Mouse (Mus musculus): ENCODE measurements around the gene Mrpl37. TPM values are rescaled to one million over a fixed set of nuclear protein-coding genes. Genes with fewer than 3 reads are reported as not detected.
A peak's percentile ranks its signal among the peaks of the same experiment; 100 is the strongest.

The Mrpl37 gene
- polyA plus RNA-seq, 1 experiment from 2014 or later = 93.2 TPM

DNA sequence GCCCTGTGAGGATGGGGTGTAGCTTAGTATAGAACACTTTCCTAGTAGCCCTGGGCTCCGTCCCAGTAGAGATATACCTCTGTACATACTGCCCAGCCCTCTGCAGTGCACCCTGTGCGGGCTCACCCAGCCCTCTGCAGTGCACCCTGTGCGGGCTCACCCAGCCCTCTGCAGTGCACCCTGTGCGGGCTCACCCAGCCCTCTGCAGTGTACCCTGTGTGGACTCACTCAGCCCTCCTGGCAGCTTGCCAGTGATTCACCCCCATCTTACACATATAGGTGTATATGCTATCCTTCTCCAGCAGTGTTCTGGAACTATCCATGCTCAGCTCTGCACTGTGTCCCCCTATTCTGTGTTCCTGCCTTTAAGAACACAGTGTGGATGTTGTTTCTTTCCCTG is 12.2 kb upstream of the Mrpl37 start:
- Histone ChIP-seq H3K4me3 (ENCODE audit: low read length) (no peak overlapping the region), H3K27ac (ENCODE audit: low read length) (no peak overlapping the region), H3K27me3 (ENCODE audit: control insufficient read depth, insufficient read depth, low read depth, low read length) (no peaks in the 10 kb centered on the region), H3K9ac (ENCODE audit: low read length) (no peak overlapping the region), H3K9me3 (ENCODE audit: control insufficient read depth, low read length) (no peaks in the 10 kb centered on the region), H3K36me3 (ENCODE audit: control insufficient read depth, insufficient read depth, low read length) (no peaks in the 10 kb centered on the region), H3K4me1 (replicated peaks; ENCODE audit: control insufficient read depth, insufficient read depth, low read length) (no peaks in the 10 kb centered on the region), H3K4me2 (ENCODE audit: low read depth, low read length) (no peak overlapping the region)
- no peak for ATAC-seq (ENCODE audit: low read depth)
- WGBS = 78% methylated on average over 4 of the region's 4 CpGs

- Histone ChIP-seq H3K36me3 (ENCODE audit: control insufficient read depth, insufficient read depth, low read length) (no peaks in the 10 kb centered on the region), H3K27ac (ENCODE audit: low read length) (no peak overlapping the region), H3K4me2 (ENCODE audit: low read depth, low read length) (no peak overlapping the region), H3K9ac (ENCODE audit: low read length) (no peak overlapping the region), H3K9me3 (ENCODE audit: control insufficient read depth, low read length) (no peaks in the 10 kb centered on the region), H3K4me3 (ENCODE audit: low read length) (no peak overlapping the region), H3K27me3 (ENCODE audit: control insufficient read depth, insufficient read depth, low read depth, low read length) (no peaks in the 10 kb centered on the region), H3K4me1 (replicated peaks; ENCODE audit: control insufficient read depth, insufficient read depth, low read length) (no peaks in the 10 kb centered on the region)
- no peak for ATAC-seq (ENCODE audit: low read depth)
- WGBS = 66% methylated on average over 5 of the region's 5 CpGs
These were observed 8.8 kb upstream of the Mrpl37 start for GRCm38 (mm10) chr4:107075456-107075855.

- Histone ChIP-seq H3K9me3 (ENCODE audit: control insufficient read depth, low read length) (no peaks in the 10 kb centered on the region), H3K4me1 (replicated peaks; ENCODE audit: control insufficient read depth, insufficient read depth, low read length) (peaks cover 4% of the 10 kb centered on the region), H3K4me2 (ENCODE audit: low read depth, low read length) (no peak overlapping the region), H3K36me3 (ENCODE audit: control insufficient read depth, insufficient read depth, low read length) (no peaks in the 10 kb centered on the region), H3K9ac (ENCODE audit: low read length) (no peak overlapping the region), H3K4me3 (ENCODE audit: low read length) (no peak overlapping the region), H3K27ac (ENCODE audit: low read length) (no peak overlapping the region), H3K27me3 (ENCODE audit: control insufficient read depth, insufficient read depth, low read depth, low read length) (no peaks in the 10 kb centered on the region)
- ATAC-seq (ENCODE audit: low read depth) = no peak
- 79% methylated on average over 9 of the region's 9 CpGs for WGBS
These were observed 5.7 kb upstream of the Mrpl37 start for GRCm38 (mm10) chr4:107072343-107072742.

- 2% methylated on average over 33 of the region's 33 CpGs for WGBS
- H3K36me3 ChIP-seq (ENCODE audit: control insufficient read depth, insufficient read depth, low read length) = peaks cover 14% of the 10 kb centered on the region; the same call in 1 of the 2 replicates
- peak overlapping the region; percentile 75 for H3K4me3 ChIP-seq (ENCODE audit: low read length)
- peak overlapping the region; percentile 92 for H3K4me2 ChIP-seq (ENCODE audit: low read depth, low read length)
- H3K9me3 ChIP-seq (ENCODE audit: control insufficient read depth, low read length) = no peaks in the 10 kb centered on the region
- peaks cover 12% of the 10 kb centered on the region for H3K4me1 ChIP-seq (replicated peaks; ENCODE audit: control insufficient read depth, insufficient read depth, low read length)
- ATAC-seq (ENCODE audit: low read depth) = peak; percentile 41
- peak overlapping the region; percentile 68 for H3K9ac ChIP-seq (ENCODE audit: low read length)
- peak overlapping the region; percentile 37 for H3K27ac ChIP-seq (ENCODE audit: low read length)
- H3K27me3 ChIP-seq (ENCODE audit: control insufficient read depth, insufficient read depth, low read depth, low read length) = no peaks in the 10 kb centered on the region
These were observed 628 bp upstream of the Mrpl37 start for GRCm38 (mm10) chr4:107067151-107067840.

- no peak overlapping the region for H3K4me3 ChIP-seq (ENCODE audit: low read length)
- H3K9ac ChIP-seq (ENCODE audit: low read length) = no peak overlapping the region
- 78% methylated on average over 5 of the region's 5 CpGs for WGBS
- no peaks in the 10 kb centered on the region for H3K27me3 ChIP-seq (ENCODE audit: control insufficient read depth, insufficient read depth, low read depth, low read length)
- ATAC-seq (ENCODE audit: low read depth) = no peak
- peaks cover 34% of the 10 kb centered on the region for H3K36me3 ChIP-seq (ENCODE audit: control insufficient read depth, insufficient read depth, low read length)
- peaks cover 12% of the 10 kb centered on the region for H3K4me1 ChIP-seq (replicated peaks; ENCODE audit: control insufficient read depth, insufficient read depth, low read length)
- no peak overlapping the region for H3K4me2 ChIP-seq (ENCODE audit: low read depth, low read length)
- H3K27ac ChIP-seq (ENCODE audit: low read length) = no peak overlapping the region
- no peaks in the 10 kb centered on the region for H3K9me3 ChIP-seq (ENCODE audit: control insufficient read depth, low read length)
These were observed 2.1 kb downstream of the Mrpl37 start for GRCm38 (mm10) chr4:107064394-107065098.

- WGBS = 82% methylated on average over 3 of the region's 3 CpGs
- Histone ChIP-seq H3K27ac (ENCODE audit: low read length) (no peak overlapping the region), H3K36me3 (ENCODE audit: control insufficient read depth, insufficient read depth, low read length) (peaks cover 38% of the 10 kb centered on the region), H3K4me1 (replicated peaks; ENCODE audit: control insufficient read depth, insufficient read depth, low read length) (peaks cover 12% of the 10 kb centered on the region), H3K4me2 (ENCODE audit: low read depth, low read length) (no peak overlapping the region), H3K9ac (ENCODE audit: low read length) (no peak overlapping the region), H3K4me3 (ENCODE audit: low read length) (no peak overlapping the region), H3K9me3 (ENCODE audit: control insufficient read depth, low read length) (no peaks in the 10 kb centered on the region), H3K27me3 (ENCODE audit: control insufficient read depth, insufficient read depth, low read depth, low read length) (no peaks in the 10 kb centered on the region)
- ATAC-seq (ENCODE audit: low read depth) = no peak
These were observed 3.5 kb downstream of the Mrpl37 start for GRCm38 (mm10) chr4:107063214-107063613.

GRCm38 (mm10) chr4:107061560-107061959 is 5.1 kb downstream of the Mrpl37 start:
- Histone ChIP-seq H3K4me1 (replicated peaks; ENCODE audit: control insufficient read depth, insufficient read depth, low read length) (peaks cover 7% of the 10 kb centered on the region), H3K9ac (ENCODE audit: low read length) (no peak overlapping the region), H3K27me3 (ENCODE audit: control insufficient read depth, insufficient read depth, low read depth, low read length) (no peaks in the 10 kb centered on the region), H3K4me2 (ENCODE audit: low read depth, low read length) (no peak overlapping the region), H3K27ac (ENCODE audit: low read length) (no peak overlapping the region), H3K4me3 (ENCODE audit: low read length) (no peak overlapping the region), H3K36me3 (ENCODE audit: control insufficient read depth, insufficient read depth, low read length) (peaks cover 46% of the 10 kb centered on the region), H3K9me3 (ENCODE audit: control insufficient read depth, low read length) (no peaks in the 10 kb centered on the region)
- ATAC-seq (ENCODE audit: low read depth) = no peak
- 83% methylated on average over 4 of the region's 4 CpGs for WGBS

GRCm38 (mm10) chr4:107058781-107059180 is 7.9 kb downstream of the Mrpl37 start:
- H3K4me1 ChIP-seq (replicated peaks; ENCODE audit: control insufficient read depth, insufficient read depth, low read length) = no peaks in the 10 kb centered on the region
- ATAC-seq (ENCODE audit: low read depth) = no peak
- no peak overlapping the region for H3K4me3 ChIP-seq (ENCODE audit: low read length)
- no peaks in the 10 kb centered on the region for H3K9me3 ChIP-seq (ENCODE audit: control insufficient read depth, low read length)
- no peak overlapping the region for H3K9ac ChIP-seq (ENCODE audit: low read length)
- peaks cover 43% of the 10 kb centered on the region for H3K36me3 ChIP-seq (ENCODE audit: control insufficient read depth, insufficient read depth, low read length)
- H3K27ac ChIP-seq (ENCODE audit: low read length) = no peak overlapping the region
- H3K4me2 ChIP-seq (ENCODE audit: low read depth, low read length) = no peak overlapping the region
- WGBS = 68% methylated on average over 6 of the region's 6 CpGs
- no peaks in the 10 kb centered on the region for H3K27me3 ChIP-seq (ENCODE audit: control insufficient read depth, insufficient read depth, low read depth, low read length)

GRCm38 (mm10) chr4:107058346-107058745 is 8.3 kb downstream of the Mrpl37 start:
- H3K4me2 ChIP-seq (ENCODE audit: low read depth, low read length) = no peak overlapping the region
- no peak overlapping the region for H3K9ac ChIP-seq (ENCODE audit: low read length)
- H3K27ac ChIP-seq (ENCODE audit: low read length) = no peak overlapping the region
- no peak for ATAC-seq (ENCODE audit: low read depth)
- no peaks in the 10 kb centered on the region for H3K9me3 ChIP-seq (ENCODE audit: control insufficient read depth, low read length)
- no peaks in the 10 kb centered on the region for H3K27me3 ChIP-seq (ENCODE audit: control insufficient read depth, insufficient read depth, low read depth, low read length)
- no peaks in the 10 kb centered on the region for H3K4me1 ChIP-seq (replicated peaks; ENCODE audit: control insufficient read depth, insufficient read depth, low read length)
- peaks cover 40% of the 10 kb centered on the region for H3K36me3 ChIP-seq (ENCODE audit: control insufficient read depth, insufficient read depth, low read length)
- 82% methylated on average over 5 of the region's 5 CpGs for WGBS
- no peak overlapping the region for H3K4me3 ChIP-seq (ENCODE audit: low read length)

All from lung, embryonic 16.5 days (tissue).